In genomic region chr13:105055374-105055773, GRCm38 (mm10) we compare ENCODE assay signal across 8 mouse cellular contexts. TPM values are rescaled to one million over a fixed set of nuclear protein-coding genes. Genes with fewer than 3 reads are reported as not detected.
DNase-seq lines count a peak whose midpoint lies in the region; ATAC-seq and TF ChIP-seq lines count a peak whose summit lies in the region.

No protein-coding gene starts in this region.

- H3K27me3 ChIP-seq in forebrain, embryonic 12.5 days = peaks cover 21% of the 10 kb centered on the region; the same call in 1 of the 2 replicates
- H3K27me3 ChIP-seq in hindbrain, embryonic 12.5 days = peaks cover 11% of the 10 kb centered on the region
- peaks cover 41% of the 10 kb centered on the region for H3K27me3 ChIP-seq in liver, postnatal 0 days (ENCODE audit: insufficient read depth, low read length)
- peaks cover 9% of the 10 kb centered on the region; the same call in 1 of the 2 replicates for H3K27me3 ChIP-seq in stomach, embryonic 16.5 days (ENCODE audit: control insufficient read depth, insufficient read depth, low read length)

- no peak for DNase-seq in cerebellum, postnatal 25 days
- peak; percentile 20 for DNase-seq in liver, postnatal 0 days
- DNase-seq in ovary, postnatal 36 days (ENCODE audit: low spot score) = no peak
- no peak for DNase-seq in urinary bladder, postnatal 36 days (ENCODE audit: low spot score in 2 of 2)

- no peak overlapping the region for H3K27ac ChIP-seq in forebrain, embryonic 12.5 days
- no peak overlapping the region for H3K27ac ChIP-seq in hindbrain, embryonic 12.5 days
- H3K27ac ChIP-seq in liver, postnatal 0 days (ENCODE audit: low read depth) = 0 out of 2 replicates have a peak overlapping the region, but pooled peaks have one; percentile 11
- no peak overlapping the region for H3K27ac ChIP-seq in stomach, embryonic 16.5 days (ENCODE audit: low read length)

- TF ChIP-seq EP300 in liver, postnatal 0 days (IDR thresholded peaks at IDR 0.05; ENCODE audit: low read depth) = no peak

- H3K9ac ChIP-seq in forebrain, embryonic 12.5 days = no peak overlapping the region
- H3K9ac ChIP-seq in hindbrain, embryonic 12.5 days = no peak overlapping the region
- no peak overlapping the region for H3K9ac ChIP-seq in liver, postnatal 0 days (replicated peaks)
- H3K9ac ChIP-seq in stomach, embryonic 16.5 days (ENCODE audit: low read length) = no peak overlapping the region

- WGBS in forebrain, embryonic 12.5 days = 17% methylated on average over 5 of the region's 5 CpGs
- 17% methylated on average over 5 of the region's 5 CpGs for WGBS in hindbrain, embryonic 12.5 days
- WGBS in liver, postnatal 0 days (ENCODE audit: insufficient replicate concordance) = 13% methylated on average over 5 of the region's 5 CpGs
- WGBS in stomach, embryonic 16.5 days = 24% methylated on average over 5 of the region's 5 CpGs

- TF ChIP-seq CTCF in liver, postnatal 0 days (IDR thresholded peaks at IDR 0.05; ENCODE audit: low read depth) = no peak

- H3K4me3 ChIP-seq in forebrain, embryonic 12.5 days (replicated peaks) = peak overlapping the region; percentile 65; the same call in 1 of the 2 replicates
- peak overlapping the region; percentile 56; the same call in 1 of the 2 replicates for H3K4me3 ChIP-seq in hindbrain, embryonic 12.5 days
- peak overlapping the region; percentile 65 for H3K4me3 ChIP-seq in liver, postnatal 0 days (ENCODE audit: low read depth, low read length)
- peak overlapping the region; percentile 65 for H3K4me3 ChIP-seq in stomach, embryonic 16.5 days (replicated peaks; ENCODE audit: low read length)

- no peaks in the 10 kb centered on the region for H3K9me3 ChIP-seq in forebrain, embryonic 12.5 days
- H3K9me3 ChIP-seq in hindbrain, embryonic 12.5 days (replicated peaks) = no peaks in the 10 kb centered on the region
- H3K9me3 ChIP-seq in liver, postnatal 0 days (ENCODE audit: low read length) = no peaks in the 10 kb centered on the region
- H3K9me3 ChIP-seq in stomach, embryonic 16.5 days (replicated peaks; ENCODE audit: control insufficient read depth, low read length) = no peaks in the 10 kb centered on the region

- peak overlapping the region; percentile 82 for H3K4me2 ChIP-seq in forebrain, embryonic 12.5 days
- peak overlapping the region; percentile 82 for H3K4me2 ChIP-seq in hindbrain, embryonic 12.5 days (replicated peaks)
- peak overlapping the region; percentile 90 for H3K4me2 ChIP-seq in liver, postnatal 0 days (ENCODE audit: low read depth, low read length)
- peak overlapping the region; percentile 95 for H3K4me2 ChIP-seq in stomach, embryonic 16.5 days (ENCODE audit: low read depth, low read length)

- peaks cover 19% of the 10 kb centered on the region for H3K4me1 ChIP-seq in forebrain, embryonic 12.5 days
- peaks cover 14% of the 10 kb centered on the region for H3K4me1 ChIP-seq in hindbrain, embryonic 12.5 days
- H3K4me1 ChIP-seq in liver, postnatal 0 days (ENCODE audit: insufficient read depth) = peaks cover 7% of the 10 kb centered on the region; the same call in 1 of the 2 replicates
- H3K4me1 ChIP-seq in stomach, embryonic 16.5 days (ENCODE audit: control insufficient read depth, insufficient read depth, low read length) = peaks cover 10% of the 10 kb centered on the region; the same call in 1 of the 2 replicates

- ATAC-seq in cerebellum, adult (ENCODE audit: insufficient number of reproducible peaks, low FRiP score, low TSS enrichment) = peak; percentile 2; the same call in 1 of the 2 replicates
- ATAC-seq in forebrain, embryonic 12.5 days (ENCODE audit: low FRiP score) = no peak
- ATAC-seq in hindbrain, embryonic 12.5 days (ENCODE audit: low FRiP score) = no peak
- ATAC-seq in liver, postnatal 0 days = no peak
- ATAC-seq in stomach, embryonic 16.5 days (ENCODE audit: insufficient read depth, low FRiP score) = 0 out of 2 replicates have a peak, but pooled peaks have one; percentile 11

- H3K36me3 ChIP-seq in forebrain, embryonic 12.5 days (replicated peaks) = no peaks in the 10 kb centered on the region
- no peaks in the 10 kb centered on the region for H3K36me3 ChIP-seq in hindbrain, embryonic 12.5 days
- no peaks in the 10 kb centered on the region for H3K36me3 ChIP-seq in liver, postnatal 0 days (replicated peaks; ENCODE audit: insufficient read depth, low read length)
- H3K36me3 ChIP-seq in stomach, embryonic 16.5 days (ENCODE audit: control insufficient read depth, insufficient read depth, low read length) = no peaks in the 10 kb centered on the region

RNA-seq across cellular contexts. Expression of gene Rgs7bp, which starts 0.6 kb away (rescaled TPM):
- 1.5 and 1.7 TPM in 2 replicates for polyA plus RNA-seq in forebrain, embryonic 12.5 days (2016; fragmentation: Nextera tagmentation; extraction: Ambion mirVana)
- 2.5 and 3.0 TPM in 2 replicates for polyA plus RNA-seq in hindbrain, embryonic 12.5 days (2016; fragmentation: Nextera tagmentation; extraction: Ambion mirVana)
- 0.45 and 0.58 TPM in 2 replicates for polyA plus RNA-seq in liver, postnatal 0 days (2015; fragmentation: Nextera tagmentation; extraction: Ambion mirVana)
- polyA plus RNA-seq in stomach, embryonic 16.5 days (2015; fragmentation: Nextera tagmentation; extraction: Ambion mirVana) = 1.9 TPM in 2 replicates

RNA-seq across cellular contexts. Expression of gene 4933425L06Rik, which starts 26.5 kb away (rescaled TPM):
- polyA plus RNA-seq in forebrain, embryonic 12.5 days (2016; fragmentation: Nextera tagmentation; extraction: Ambion mirVana) = not detected in 2 replicates
- polyA plus RNA-seq in hindbrain, embryonic 12.5 days (2016; fragmentation: Nextera tagmentation; extraction: Ambion mirVana) = not detected in 2 replicates
- not detected in 2 replicates for polyA plus RNA-seq in liver, postnatal 0 days (2015; fragmentation: Nextera tagmentation; extraction: Ambion mirVana)
- not detected in 2 replicates for polyA plus RNA-seq in stomach, embryonic 16.5 days (2015; fragmentation: Nextera tagmentation; extraction: Ambion mirVana)

Comparison
In these comparisons a context has a peak if more than half of its experiments do, and no peak if none do; other contexts are left out.
1. ATAC-seq: peak in cerebellum, adult (single experiment) and stomach, embryonic 16.5 days (single experiment); none in forebrain, embryonic 12.5 days (single experiment), hindbrain, embryonic 12.5 days (single experiment) and liver, postnatal 0 days (single experiment).
2. Peak in every context shown above with its lines, with median percentiles within 50 percentile points of each other: H3K4me2 ChIP-seq and H3K4me3 ChIP-seq.